Mouse (Mus musculus): ENCODE measurements around the gene Siah2. TPM values are rescaled to one million over a fixed set of nuclear protein-coding genes. Genes with fewer than 3 reads are reported as not detected.

Gene Siah2
- total RNA-seq (2021): 10 to 100 TPM; 21.4 to 22.4 TPM
- long read RNA-seq, experiment 1, transcript Siah2-201 (2 exons, 2,511 nt): major isoform, 35 of 38 reads
- long read RNA-seq, experiment 1, partial matches to known transcripts: 0 of 38 reads
- long read RNA-seq, experiment 1, other reads (novel, unspliced or antisense): 3 of 38 reads
- long read RNA-seq, experiment 2, transcript Siah2-201 (2 exons, 2,511 nt): major isoform, 20 of 20 reads
- long read RNA-seq, experiment 2, partial matches to known transcripts: 0 of 20 reads
- long read RNA-seq, experiment 2, other reads (novel, unspliced or antisense): 0 of 20 reads

GRCm38 (mm10) chr3:58691997-58692721 is at the start of gene Siah2:
Siah2 (minus strand) TSS chr3:58692400.
- DNase-seq (ENCODE audit: low spot score in 2 of 2): peak; percentile 91 to 96

- DNase-seq (ENCODE audit: low spot score in 2 of 2): no peak
Measured at GRCm38 (mm10) chr3:58739536-58739935, 47.3 kb upstream of the Siah2 start.

- no peak for DNase-seq (ENCODE audit: low spot score in 2 of 2)
Measured at GRCm38 (mm10) chr3:58738346-58739089, 46.3 kb upstream of the Siah2 start.

GRCm38 (mm10) chr3:58731520-58731919 is 39.3 kb upstream of the Siah2 start:
- DNase-seq (ENCODE audit: low spot score in 2 of 2): no peak

GRCm38 (mm10) chr3:58730580-58730979 is 38.4 kb upstream of the Siah2 start:
- DNase-seq (ENCODE audit: low spot score in 2 of 2): no peak

- no peak for DNase-seq (ENCODE audit: low spot score in 2 of 2)
Measured at GRCm38 (mm10) chr3:58729549-58729948, 37.3 kb upstream of the Siah2 start.

- DNase-seq (ENCODE audit: low spot score in 2 of 2): no peak
Measured at GRCm38 (mm10) chr3:58727601-58728000, 35.4 kb upstream of the Siah2 start.

- DNase-seq (ENCODE audit: low spot score in 2 of 2): peak; percentile 35 to 42
Measured at GRCm38 (mm10) chr3:58727012-58727411, 34.8 kb upstream of the Siah2 start.

GRCm38 (mm10) chr3:58726374-58726773 is 34.2 kb upstream of the Siah2 start:
- no peak for DNase-seq (ENCODE audit: low spot score in 2 of 2)

- no peak for DNase-seq (ENCODE audit: low spot score in 2 of 2)
Measured at GRCm38 (mm10) chr3:58724815-58725214, 32.6 kb upstream of the Siah2 start.

- DNase-seq (ENCODE audit: low spot score in 2 of 2): no peak
Measured at GRCm38 (mm10) chr3:58723656-58724055, 31.5 kb upstream of the Siah2 start.

- DNase-seq (ENCODE audit: low spot score in 2 of 2): no peak
Measured at GRCm38 (mm10) chr3:58719461-58720230, 27.4 kb upstream of the Siah2 start.

- no peak for DNase-seq (ENCODE audit: low spot score in 2 of 2)
Measured at GRCm38 (mm10) chr3:58716705-58717104, 24.5 kb upstream of the Siah2 start.

GRCm38 (mm10) chr3:58714767-58715166 is 22.6 kb upstream of the Siah2 start:
- DNase-seq (ENCODE audit: low spot score in 2 of 2): no peak

GRCm38 (mm10) chr3:58714034-58714433 is 21.8 kb upstream of the Siah2 start:
- no peak for DNase-seq (ENCODE audit: low spot score in 2 of 2)

- no peak for DNase-seq (ENCODE audit: low spot score in 2 of 2)
Measured at GRCm38 (mm10) chr3:58713191-58713590, 21.0 kb upstream of the Siah2 start.

- DNase-seq (ENCODE audit: low spot score in 2 of 2): no peak
Measured at GRCm38 (mm10) chr3:58704547-58704946, 12.3 kb upstream of the Siah2 start.

- no peak for DNase-seq (ENCODE audit: low spot score in 2 of 2)
Measured at GRCm38 (mm10) chr3:58703748-58704147, 11.5 kb upstream of the Siah2 start.

- no peak for DNase-seq (ENCODE audit: low spot score in 2 of 2)
Measured at GRCm38 (mm10) chr3:58702329-58702728, 10.1 kb upstream of the Siah2 start.

- no peak for DNase-seq (ENCODE audit: low spot score in 2 of 2)
Measured at GRCm38 (mm10) chr3:58701441-58701840, 9.2 kb upstream of the Siah2 start.

- no peak for DNase-seq (ENCODE audit: low spot score in 2 of 2)
Measured at GRCm38 (mm10) chr3:58697926-58698325, 5.7 kb upstream of the Siah2 start.

Data from left cerebral cortex, adult 18-20 months (tissue).